In genomic region chr8:26351643-26352540, GRCm38 (mm10) we compare ENCODE assay signal across 8 mouse cellular contexts.
DNase-seq lines count a peak whose midpoint lies in the region; ATAC-seq and TF ChIP-seq lines count a peak whose summit lies in the region.

No protein-coding gene starts in this region.

- TF ChIP-seq POLR2A in embryonic fibroblast, embryonic 13.5 days (IDR thresholded peaks at IDR 0.05; ENCODE audit: low read depth, low read length) = 0 out of 2 replicates have a peak, but pooled peaks have one; percentile 30

- H3K36me3 ChIP-seq in midbrain, embryonic 14.5 days (ENCODE audit: control insufficient read depth, insufficient read depth, low read length) = no peaks in the 10 kb centered on the region
- no peaks in the 10 kb centered on the region for H3K36me3 ChIP-seq in midbrain, embryonic 11.5 days (ENCODE audit: control insufficient read depth, insufficient read depth, low read length)
- H3K36me3 ChIP-seq in heart, embryonic 12.5 days = no peaks in the 10 kb centered on the region
- H3K36me3 ChIP-seq in kidney, embryonic 16.5 days (ENCODE audit: insufficient read depth, low read length) = no peaks in the 10 kb centered on the region

- 0 out of 2 replicates have a peak overlapping the region, but pooled peaks have one; percentile 12 for H3K4me3 ChIP-seq in midbrain, embryonic 14.5 days (replicated peaks; ENCODE audit: low read depth, low read length)
- H3K4me3 ChIP-seq in midbrain, embryonic 11.5 days (ENCODE audit: low read depth, low read length) = no peak overlapping the region
- peak overlapping the region; percentile 13; the same call in 1 of the 2 replicates for H3K4me3 ChIP-seq in embryonic fibroblast, embryonic 13.5 days (ENCODE audit: insufficient read depth, low read length)
- H3K4me3 ChIP-seq in heart, embryonic 12.5 days = peak overlapping the region; percentile 36
- peak overlapping the region; percentile 34 for H3K4me3 ChIP-seq in kidney, embryonic 16.5 days (ENCODE audit: low read length)

- H3K27ac ChIP-seq in midbrain, embryonic 14.5 days (replicated peaks; ENCODE audit: low read depth, low read length) = 0 out of 2 replicates have a peak overlapping the region, but pooled peaks have one; percentile 20
- no peak overlapping the region for H3K27ac ChIP-seq in midbrain, embryonic 11.5 days (ENCODE audit: low read depth, low read length)
- H3K27ac ChIP-seq in embryonic fibroblast, embryonic 13.5 days (ENCODE audit: insufficient read depth, low read length) = peak overlapping the region; percentile 58
- peak overlapping the region; percentile 90 for H3K27ac ChIP-seq in heart, embryonic 12.5 days (ENCODE audit: poor library complexity, severe bottlenecking)
- peak overlapping the region; percentile 85 for H3K27ac ChIP-seq in kidney, embryonic 16.5 days (ENCODE audit: low read length)

- no peaks in the 10 kb centered on the region for H3K27me3 ChIP-seq in midbrain, embryonic 14.5 days (ENCODE audit: control insufficient read depth, insufficient read depth, low read length)
- H3K27me3 ChIP-seq in midbrain, embryonic 11.5 days (ENCODE audit: control insufficient read depth, insufficient read depth, low read length) = no peaks in the 10 kb centered on the region
- H3K27me3 ChIP-seq in heart, embryonic 12.5 days (replicated peaks) = no peaks in the 10 kb centered on the region
- no peaks in the 10 kb centered on the region for H3K27me3 ChIP-seq in kidney, embryonic 16.5 days (ENCODE audit: insufficient read depth, low read length)

- peak; percentile 38 for DNase-seq in midbrain, embryonic 14.5 days
- DNase-seq in midbrain, embryonic 11.5 days (ENCODE audit: low spot score, missing footprints) = no peak
- peak; percentile 36 to 57 for DNase-seq in lung, adult 18-20 months
- peak; percentile 61 for DNase-seq in retina, postnatal 1 day
- no peak for DNase-seq in spleen, adult 12 weeks (ENCODE audit: low spot score)

- no peak for TF ChIP-seq CTCF in embryonic fibroblast, embryonic 13.5 days (IDR thresholded peaks at IDR 0.05; ENCODE audit: borderline replicate concordance, insufficient read depth, low read length)

- H3K4me1 ChIP-seq in midbrain, embryonic 14.5 days (ENCODE audit: control insufficient read depth, insufficient read depth, low read length) = 0 out of 2 replicates have a peak, but pooled peaks cover 5% of the 10 kb centered on the region
- no peaks in the 10 kb centered on the region for H3K4me1 ChIP-seq in midbrain, embryonic 11.5 days (ENCODE audit: control insufficient read depth, insufficient read depth, low read length)
- 0 out of 2 replicates have a peak, but pooled peaks cover 2% of the 10 kb centered on the region for H3K4me1 ChIP-seq in embryonic fibroblast, embryonic 13.5 days (ENCODE audit: control insufficient read depth, insufficient read depth, low read length)
- H3K4me1 ChIP-seq in heart, embryonic 12.5 days (replicated peaks) = peaks cover 31% of the 10 kb centered on the region
- H3K4me1 ChIP-seq in kidney, embryonic 16.5 days (ENCODE audit: insufficient read depth, low read length) = peaks cover 41% of the 10 kb centered on the region

- 60% methylated on average over 21 of the region's 21 CpGs for WGBS in midbrain, embryonic 14.5 days
- WGBS in midbrain, embryonic 11.5 days = 77% methylated on average over 21 of the region's 21 CpGs
- WGBS in heart, embryonic 12.5 days = 37% methylated on average over 21 of the region's 21 CpGs
- 10% methylated on average over 21 of the region's 21 CpGs for WGBS in kidney, embryonic 16.5 days

- H3K4me2 ChIP-seq in midbrain, embryonic 14.5 days (ENCODE audit: low read length) = peak overlapping the region; percentile 39
- no peak overlapping the region for H3K4me2 ChIP-seq in midbrain, embryonic 11.5 days
- peak overlapping the region; percentile 71 for H3K4me2 ChIP-seq in heart, embryonic 12.5 days
- peak overlapping the region; percentile 53 for H3K4me2 ChIP-seq in kidney, embryonic 16.5 days (replicated peaks; ENCODE audit: low read depth, low read length)

- no peaks in the 10 kb centered on the region for H3K9me3 ChIP-seq in midbrain, embryonic 14.5 days (ENCODE audit: control insufficient read depth, low read length)
- H3K9me3 ChIP-seq in midbrain, embryonic 11.5 days (ENCODE audit: control insufficient read depth, low read length) = no peaks in the 10 kb centered on the region
- no peaks in the 10 kb centered on the region for H3K9me3 ChIP-seq in heart, embryonic 12.5 days (replicated peaks)
- no peaks in the 10 kb centered on the region for H3K9me3 ChIP-seq in kidney, embryonic 16.5 days (ENCODE audit: low read length)

- ATAC-seq in midbrain, embryonic 14.5 days (ENCODE audit: low FRiP score, low TSS enrichment) = no peak
- ATAC-seq in midbrain, embryonic 11.5 days (ENCODE audit: low FRiP score) = no peak
- ATAC-seq in heart, embryonic 12.5 days (ENCODE audit: insufficient number of reproducible peaks, low FRiP score) = peak; percentile 73
- ATAC-seq in kidney, embryonic 16.5 days (ENCODE audit: low FRiP score, low TSS enrichment) = peak; percentile 85

- H3K9ac ChIP-seq in midbrain, embryonic 14.5 days (replicated peaks; ENCODE audit: low read length) = no peak overlapping the region
- no peak overlapping the region for H3K9ac ChIP-seq in midbrain, embryonic 11.5 days (ENCODE audit: low read length)
- H3K9ac ChIP-seq in heart, embryonic 12.5 days = peak overlapping the region; percentile 46; the same call in 1 of the 2 replicates
- H3K9ac ChIP-seq in kidney, embryonic 16.5 days (replicated peaks; ENCODE audit: low read length) = peak overlapping the region; percentile 27

Comparison
In these comparisons a context has a peak if more than half of its experiments do, and no peak if none do; other contexts are left out.
1. DNase-seq: peak in midbrain, embryonic 14.5 days (single experiment), lung, adult 18-20 months (2 of 2) and retina, postnatal 1 day (single experiment); none in midbrain, embryonic 11.5 days (single experiment) and spleen, adult 12 weeks (single experiment).
2. ATAC-seq: peak in heart, embryonic 12.5 days (single experiment) and kidney, embryonic 16.5 days (single experiment); none in midbrain, embryonic 14.5 days (single experiment) and midbrain, embryonic 11.5 days (single experiment).
3. H3K9ac ChIP-seq: peak in heart, embryonic 12.5 days (single experiment) and kidney, embryonic 16.5 days (single experiment); none in midbrain, embryonic 14.5 days (single experiment) and midbrain, embryonic 11.5 days (single experiment).